Mouse (Mus musculus): Measurements from ENCODE around the gene Has1. TPM values are rescaled to one million over a fixed set of nuclear protein-coding genes. Genes with fewer than 3 reads are reported as not detected.

The Has1 gene
- total RNA-seq, 1 experiment: 0.22 TPM

- Histone ChIP-seq H3K4me3 (ENCODE audit: insufficient read depth in 1 of 2, low read depth in 1 of 2, low read length in 2 of 2, poor library complexity in 1 of 2, severe bottlenecking in 1 of 2) (peak overlapping the region; percentile 73 to 85), H3K9me3 (ENCODE audit: control insufficient read depth, insufficient read depth, low read depth, low read length) (no peaks in the 10 kb centered on the region), H3K36me3 (ENCODE audit: control insufficient read depth, insufficient read depth, low read length, poor library complexity, severe bottlenecking) (peaks cover 3% of the 10 kb centered on the region), H3K4me1 (ENCODE audit: control insufficient read depth in 2 of 2, insufficient read depth in 2 of 2, low read length in 2 of 2, poor library complexity in 1 of 2) (peaks cover 0 to 9% of the 10 kb centered on the region in 2 experiments; a peak in 3 of 4 replicates), H3K27ac (ENCODE audit: insufficient read depth, low read depth, low read length, poor library complexity, severe bottlenecking) (peak overlapping the region; percentile 72), H3K9ac (ENCODE audit: insufficient read depth, low read depth, low read length, poor library complexity, severe bottlenecking) (peak overlapping the region; percentile 59; the same call in 1 of the 2 replicates)
- DNase-seq (ENCODE audit: low read depth, low spot score): no peak
- TF ChIP-seq HCFC1 (IDR thresholded peaks at IDR 0.05; ENCODE audit: borderline replicate concordance, insufficient read depth, low read length): no peak
- in situ Hi-C loops (cut with MboI; ENCODE audit: low sequenced_read_pairs in 2 of 2, unreplicated experiment in 2 of 2): no loop called here
These were observed 17.6 kb downstream of the Has1 start for GRCm38 (mm10) chr17:17837426-17837825.

- no peak for DNase-seq (ENCODE audit: low read depth, low spot score)
- peaks cover 0 to 9% of the 10 kb centered on the region in 2 experiments; a peak in 3 of 4 replicates for H3K4me1 ChIP-seq (ENCODE audit: control insufficient read depth in 2 of 2, insufficient read depth in 2 of 2, low read length in 2 of 2, poor library complexity in 1 of 2)
- no peak overlapping the region for H3K27ac ChIP-seq (ENCODE audit: insufficient read depth, low read depth, low read length, poor library complexity, severe bottlenecking)
- TF ChIP-seq ZC3H11A (IDR thresholded peaks at IDR 0.05; ENCODE audit: borderline replicate concordance, low read depth, low read length) (no peak), MAFK (IDR thresholded peaks at IDR 0.05; ENCODE audit: insufficient read depth, low read depth, low read length) (no peak), ZNF384 (IDR thresholded peaks at IDR 0.05; ENCODE audit: low read depth, low read length) (no peak), HCFC1 (IDR thresholded peaks at IDR 0.05; ENCODE audit: borderline replicate concordance, insufficient read depth, low read length) (no peak), CHD2 (IDR thresholded peaks at IDR 0.05; ENCODE audit: low read depth, low read length) (no peak)
- H3K9me3 ChIP-seq (ENCODE audit: control insufficient read depth, insufficient read depth, low read depth, low read length): no peaks in the 10 kb centered on the region
- in situ Hi-C loops (cut with MboI; ENCODE audit: low sequenced_read_pairs in 2 of 2, unreplicated experiment in 2 of 2): no loop called here
- H3K36me3 ChIP-seq (ENCODE audit: control insufficient read depth, insufficient read depth, low read length, poor library complexity, severe bottlenecking): peaks cover 5% of the 10 kb centered on the region
- no peak overlapping the region for H3K9ac ChIP-seq (ENCODE audit: insufficient read depth, low read depth, low read length, poor library complexity, severe bottlenecking)
- no peak overlapping the region for H3K4me3 ChIP-seq (ENCODE audit: insufficient read depth in 1 of 2, low read depth in 1 of 2, low read length in 2 of 2, poor library complexity in 1 of 2, severe bottlenecking in 1 of 2)
These were observed 18.9 kb downstream of the Has1 start for GRCm38 (mm10) chr17:17836101-17836500.

GRCm38 (mm10) chr17:17834896-17835295 lies 20.1 kb downstream of the Has1 start:
- H3K9me3 ChIP-seq (ENCODE audit: control insufficient read depth, insufficient read depth, low read depth, low read length): no peaks in the 10 kb centered on the region
- H3K9ac ChIP-seq (ENCODE audit: insufficient read depth, low read depth, low read length, poor library complexity, severe bottlenecking): no peak overlapping the region
- H3K4me1 ChIP-seq (ENCODE audit: control insufficient read depth in 2 of 2, insufficient read depth in 2 of 2, low read length in 2 of 2, poor library complexity in 1 of 2): peaks cover 9 to 10% of the 10 kb centered on the region in 2 experiments
- TF ChIP-seq CHD2 (IDR thresholded peaks at IDR 0.05; ENCODE audit: low read depth, low read length): peak; percentile 31; the same call in 1 of the 2 replicates
- no peak for TF ChIP-seq ZC3H11A (IDR thresholded peaks at IDR 0.05; ENCODE audit: borderline replicate concordance, low read depth, low read length)
- H3K4me3 ChIP-seq (ENCODE audit: insufficient read depth in 1 of 2, low read depth in 1 of 2, low read length in 2 of 2, poor library complexity in 1 of 2, severe bottlenecking in 1 of 2): no peak overlapping the region
- no peak overlapping the region; the same call in 1 of the 2 replicates for H3K27ac ChIP-seq (ENCODE audit: insufficient read depth, low read depth, low read length, poor library complexity, severe bottlenecking)
- no peak for DNase-seq (ENCODE audit: low read depth, low spot score)
- in situ Hi-C loops (cut with MboI; ENCODE audit: low sequenced_read_pairs in 2 of 2, unreplicated experiment in 2 of 2): no loop called here
- H3K36me3 ChIP-seq (ENCODE audit: control insufficient read depth, insufficient read depth, low read length, poor library complexity, severe bottlenecking): peaks cover 2% of the 10 kb centered on the region

GRCm38 (mm10) chr17:17830731-17831130 lies 24.3 kb downstream of the Has1 start:
- Histone ChIP-seq H3K4me3 (ENCODE audit: insufficient read depth in 1 of 2, low read depth in 1 of 2, low read length in 2 of 2, poor library complexity in 1 of 2, severe bottlenecking in 1 of 2) (peak overlapping the region in 1 of 2 experiments; percentile 37; a peak in 1 of 4 replicates), H3K27ac (ENCODE audit: insufficient read depth, low read depth, low read length, poor library complexity, severe bottlenecking) (no peak overlapping the region), H3K4me1 (ENCODE audit: control insufficient read depth in 2 of 2, insufficient read depth in 2 of 2, low read length in 2 of 2, poor library complexity in 1 of 2) (peaks cover 4 to 15% of the 10 kb centered on the region in 2 experiments), H3K9me3 (ENCODE audit: control insufficient read depth, insufficient read depth, low read depth, low read length) (no peaks in the 10 kb centered on the region), H3K36me3 (ENCODE audit: control insufficient read depth, insufficient read depth, low read length, poor library complexity, severe bottlenecking) (peaks cover 2% of the 10 kb centered on the region), H3K9ac (ENCODE audit: insufficient read depth, low read depth, low read length, poor library complexity, severe bottlenecking) (peak overlapping the region; percentile 27; the same call in 1 of the 2 replicates)
- DNase-seq (ENCODE audit: low read depth, low spot score): no peak
- no peak for TF ChIP-seq MAFK (IDR thresholded peaks at IDR 0.05; ENCODE audit: insufficient read depth, low read depth, low read length)
- no peak for TF ChIP-seq CHD2 (IDR thresholded peaks at IDR 0.05; ENCODE audit: low read depth, low read length)
- no peak for TF ChIP-seq HCFC1 (IDR thresholded peaks at IDR 0.05; ENCODE audit: borderline replicate concordance, insufficient read depth, low read length)
- no peak for TF ChIP-seq ZNF384 (IDR thresholded peaks at IDR 0.05; ENCODE audit: low read depth, low read length)
- no peak for TF ChIP-seq ZC3H11A (IDR thresholded peaks at IDR 0.05; ENCODE audit: borderline replicate concordance, low read depth, low read length)
- in situ Hi-C loops (cut with MboI; ENCODE audit: low sequenced_read_pairs in 2 of 2, unreplicated experiment in 2 of 2): no loop called here
